Mouse (Mus musculus) ES-E14 (cell line): Measurements from ENCODE around the gene Cacng2.

Experiments used
- HCFC1 ChIP-seq: IDR thresholded peaks from 2 replicates; pipeline ENCODE4 v1.6.1; 2012; ENCODE audit warnings: low read length, inconsistent platforms, borderline replicate concordance; ENCODE audit not compliant: insufficient read depth
- ZC3H11A ChIP-seq: IDR thresholded peaks from 2 replicates; pipeline ENCODE4 v1.6.1; 2012; ENCODE audit warnings: low read depth, mild to moderate bottlenecking, inconsistent platforms, low read length, borderline replicate concordance

- TF ChIP-seq ZC3H11A (no peak), HCFC1 (no peak)
Observed at GRCm38 (mm10) chr15:77962447-77962846, 157.4 kb downstream of the Cacng2 start.
